In genomic region chr10:81068706-81069105, GRCm38 (mm10) we compare ENCODE assay signal across 21 mouse cellular contexts. TPM values are rescaled to one million over a fixed set of nuclear protein-coding genes. Genes with fewer than 3 reads are reported as not detected.
DNase-seq lines count a peak whose midpoint lies in the region; ATAC-seq and TF ChIP-seq lines count a peak whose summit lies in the region.
"Had no signal": no experiment of that assay in that cellular context is flagged by ENCODE, and none has a peak within 500 bp of the region (broad histone marks: within the 10 kb centered on the region; RNA-seq: fewer than 3 reads in every experiment).

No protein-coding gene starts in this region.

- peak overlapping the region; percentile 86; the same call in 1 of the 2 replicates for H3K27ac ChIP-seq in hindbrain, embryonic 10.5 days
- H3K27ac ChIP-seq in hindbrain, embryonic 11.5 days (ENCODE audit: low read depth, low read length), result no peak overlapping the region
- H3K27ac ChIP-seq in neural tube, embryonic 12.5 days, result no peak overlapping the region
- H3K27ac ChIP-seq in bone marrow macrophage, adult 2 months (ENCODE audit: insufficient read depth, low read depth, low read length), result peak overlapping the region; percentile 39; the same call in 1 of the 2 replicates
- peak overlapping the region; percentile 28 for H3K27ac ChIP-seq in macrophage
- no peak overlapping the region for H3K27ac ChIP-seq in kidney, embryonic 14.5 days (ENCODE audit: low read depth, low read length)
- H3K27ac ChIP-seq: embryonic facial prominence, embryonic 15.5 days; heart, embryonic 13.5 days; kidney, embryonic 15.5 days had no signal

- DNase-seq in hindbrain, embryonic 10.5 days (ENCODE audit: low spot score), result no peak
- no peak for DNase-seq in hindbrain, embryonic 11.5 days (ENCODE audit: low spot score)
- no peak for DNase-seq in neural tube, embryonic 10.5 days (ENCODE audit: extremely low spot score, low spot score)
- DNase-seq in lung, postnatal 36 days, result no peak
- DNase-seq: adrenal gland, postnatal 10 days; cerebellum, adult 11 months; cerebellum, postnatal 10 days; gastrocnemius, postnatal 14 days; heart, adult 18-20 months; lung, adult 2 months; lung, postnatal 4 days; thymus, adult 18-20 months; thymus, postnatal 4 days had no signal

- peaks cover 32% of the 10 kb centered on the region for H3K4me1 ChIP-seq in hindbrain, embryonic 10.5 days (replicated peaks)
- H3K4me1 ChIP-seq in hindbrain, embryonic 11.5 days (replicated peaks; ENCODE audit: control insufficient read depth, insufficient read depth, low read length), result no peaks in the 10 kb centered on the region; the same call in 1 of the 2 replicates
- peaks cover 20% of the 10 kb centered on the region for H3K4me1 ChIP-seq in neural tube, embryonic 12.5 days
- peaks cover 13% of the 10 kb centered on the region for H3K4me1 ChIP-seq in bone marrow macrophage, adult 2 months (ENCODE audit: control insufficient read depth, insufficient read depth, low read length)
- peaks cover 4% of the 10 kb centered on the region; the same call in 1 of the 2 replicates for H3K4me1 ChIP-seq in kidney, embryonic 14.5 days (ENCODE audit: control insufficient read depth, insufficient read depth, low read length)

- peaks cover 10% of the 10 kb centered on the region; the same call in 1 of the 2 replicates for H3K79me2 ChIP-seq in macrophage (ENCODE audit: inconsistent target)

- no peak for ATAC-seq in hindbrain, embryonic 11.5 days (ENCODE audit: low FRiP score)
- no peak for ATAC-seq in neural tube, embryonic 12.5 days (ENCODE audit: low FRiP score, low read depth)
- ATAC-seq in kidney, embryonic 14.5 days (ENCODE audit: low FRiP score, low TSS enrichment), result no peak
- ATAC-seq: inflammation-experienced regulatory T-cells, adult 6 months had no signal

- peak overlapping the region; percentile 75 for H3K4me3 ChIP-seq in hindbrain, embryonic 10.5 days
- H3K4me3 ChIP-seq in hindbrain, embryonic 11.5 days (ENCODE audit: low read depth, low read length), result no peak overlapping the region
- no peak overlapping the region for H3K4me3 ChIP-seq in neural tube, embryonic 12.5 days
- no peak overlapping the region for H3K4me3 ChIP-seq in bone marrow macrophage, adult 2 months (ENCODE audit: insufficient read depth, low read length)
- no peak overlapping the region for H3K4me3 ChIP-seq in macrophage (ENCODE audit: inconsistent target)
- no peak overlapping the region for H3K4me3 ChIP-seq in kidney, embryonic 14.5 days (ENCODE audit: low read length)
- H3K4me3 ChIP-seq: kidney, embryonic 15.5 days had no signal

- H3K9me3 ChIP-seq in hindbrain, embryonic 10.5 days, result no peaks in the 10 kb centered on the region
- H3K9me3 ChIP-seq in hindbrain, embryonic 11.5 days (ENCODE audit: control insufficient read depth, low read length), result no peaks in the 10 kb centered on the region
- H3K9me3 ChIP-seq in neural tube, embryonic 12.5 days, result no peaks in the 10 kb centered on the region
- no peaks in the 10 kb centered on the region for H3K9me3 ChIP-seq in kidney, embryonic 14.5 days (ENCODE audit: control insufficient read depth, low read length)
- H3K9me3 ChIP-seq: embryonic facial prominence, embryonic 15.5 days; heart, embryonic 13.5 days; kidney, embryonic 15.5 days had no signal

- no peak overlapping the region for H3K9ac ChIP-seq in hindbrain, embryonic 11.5 days (ENCODE audit: low read depth, low read length)
- 0 out of 2 replicates have a peak overlapping the region, but pooled peaks have one; percentile 48 for H3K9ac ChIP-seq in neural tube, embryonic 12.5 days
- no peak overlapping the region for H3K9ac ChIP-seq in kidney, embryonic 14.5 days (ENCODE audit: low read depth, low read length)
- H3K9ac ChIP-seq: embryonic facial prominence, embryonic 15.5 days; kidney, embryonic 15.5 days had no signal

- peaks cover 22% of the 10 kb centered on the region for H3K36me3 ChIP-seq in hindbrain, embryonic 10.5 days
- H3K36me3 ChIP-seq in hindbrain, embryonic 11.5 days (ENCODE audit: control insufficient read depth, insufficient read depth, low read length), result no peaks in the 10 kb centered on the region
- H3K36me3 ChIP-seq in neural tube, embryonic 12.5 days, result peaks cover 13% of the 10 kb centered on the region
- H3K36me3 ChIP-seq in macrophage (ENCODE audit: inconsistent target), result no peaks in the 10 kb centered on the region
- peaks cover 9% of the 10 kb centered on the region for H3K36me3 ChIP-seq in kidney, embryonic 14.5 days (ENCODE audit: control insufficient read depth, insufficient read depth, low read length)

- no peak overlapping the region for H3K4me2 ChIP-seq in hindbrain, embryonic 11.5 days (replicated peaks; ENCODE audit: low read depth, low read length)
- no peak overlapping the region for H3K4me2 ChIP-seq in neural tube, embryonic 12.5 days (replicated peaks)
- no peak overlapping the region for H3K4me2 ChIP-seq in kidney, embryonic 14.5 days (replicated peaks; ENCODE audit: low read depth, low read length)

- no peaks in the 10 kb centered on the region for H3K27me3 ChIP-seq in hindbrain, embryonic 10.5 days (ENCODE audit: insufficient read depth, poor library complexity, severe bottlenecking)
- no peaks in the 10 kb centered on the region for H3K27me3 ChIP-seq in hindbrain, embryonic 11.5 days (ENCODE audit: control insufficient read depth, insufficient read depth, low read length)
- H3K27me3 ChIP-seq in neural tube, embryonic 12.5 days (replicated peaks), result no peaks in the 10 kb centered on the region
- H3K27me3 ChIP-seq in kidney, embryonic 14.5 days (ENCODE audit: control insufficient read depth, insufficient read depth, low read length), result no peaks in the 10 kb centered on the region
- H3K27me3 ChIP-seq: embryonic facial prominence, embryonic 15.5 days; heart, embryonic 13.5 days; kidney, embryonic 15.5 days had no signal

- no peak for TF ChIP-seq CTCF in bone marrow macrophage, adult 2 months (IDR thresholded peaks at IDR 0.05; ENCODE audit: low read depth, low read length)

- WGBS in hindbrain, embryonic 10.5 days, result 74% methylated on average over 5 of the region's 5 CpGs
- WGBS in hindbrain, embryonic 11.5 days, result 75% methylated on average over 5 of the region's 5 CpGs
- 79% methylated on average over 5 of the region's 5 CpGs for WGBS in neural tube, embryonic 12.5 days
- WGBS in macrophage (ENCODE audit: missing documents), result 95% methylated on average over 5 of the region's 5 CpGs
- WGBS in kidney, embryonic 14.5 days, result 79% methylated on average over 5 of the region's 5 CpGs

- TF ChIP-seq POLR2A in bone marrow macrophage, adult 2 months (IDR thresholded peaks at IDR 0.05; ENCODE audit: borderline replicate concordance, low read depth, low read length), result no peak

RNA-seq across cellular contexts. Expression of gene Thop1, which starts 1.1 kb away (rescaled TPM):
- 85.4 and 106 TPM in 2 replicates for polyA plus RNA-seq in hindbrain, embryonic 10.5 days (2016; fragmentation: Nextera tagmentation; extraction: Ambion mirVana)
- polyA plus RNA-seq in hindbrain, embryonic 11.5 days (2014; fragmentation: Nextera tagmentation; extraction: Ambion mirVana), result 44.1 and 46.4 TPM in 2 replicates
- polyA plus RNA-seq in neural tube, embryonic 12.5 days (2016; fragmentation: Nextera tagmentation; extraction: Ambion mirVana), result 60.2 and 63.3 TPM in 2 replicates
- 7.4 and 10.8 TPM in 2 replicates for polyA plus RNA-seq in bone marrow macrophage, adult 2 months (2012; ENCODE audit: insufficient read depth, insufficient read length, missing spikeins)
- total RNA-seq in macrophage (2018; cell fraction: chromatin; rRNA removed), result 10 to 100 TPM in 10 of 26 experiments, 1 to 10 TPM in 15, under 1 TPM in 1; 0.77 to 19.7 (median 7.4) TPM
- total RNA-seq in macrophage (2018; cell fraction: cytosol; rRNA removed), result 1 to 10 TPM; 5.3 to 10.0 (median 7.4) TPM
- 10 to 100 TPM in 4 of 26 experiments, 1 to 10 TPM in 22; 2.3 to 24.8 (median 5.6) TPM for total RNA-seq in macrophage (2018; cell fraction: nucleus; rRNA removed)
- 7.4 to 19.1 TPM (median 9.9 TPM) in 3 replicates for polyA plus RNA-seq in macrophage (2018)
- polyA plus RNA-seq in kidney, embryonic 14.5 days (2014; fragmentation: Nextera tagmentation; extraction: Ambion mirVana), result 50.6 and 58.9 TPM in 2 replicates

RNA-seq across cellular contexts. Expression of gene Sgta, which starts 8.7 kb away (rescaled TPM):
- 276 and 320 TPM in 2 replicates for polyA plus RNA-seq in hindbrain, embryonic 10.5 days (2016; fragmentation: Nextera tagmentation; extraction: Ambion mirVana)
- polyA plus RNA-seq in hindbrain, embryonic 11.5 days (2014; fragmentation: Nextera tagmentation; extraction: Ambion mirVana), result 200 and 210 TPM in 2 replicates
- polyA plus RNA-seq in neural tube, embryonic 12.5 days (2016; fragmentation: Nextera tagmentation; extraction: Ambion mirVana), result 272 and 275 TPM in 2 replicates
- polyA plus RNA-seq in bone marrow macrophage, adult 2 months (2012; ENCODE audit: insufficient read depth, insufficient read length, missing spikeins), result 58.5 and 66.8 TPM in 2 replicates
- total RNA-seq in macrophage (2018; cell fraction: chromatin; rRNA removed), result 100 to 1,000 TPM in 1 of 26 experiments, 10 to 100 TPM in 25; 24.2 to 103 (median 59.6) TPM
- total RNA-seq in macrophage (2018; cell fraction: cytosol; rRNA removed), result 10 to 100 TPM; 66.5 to 91.5 (median 82.1) TPM
- total RNA-seq in macrophage (2018; cell fraction: nucleus; rRNA removed), result 10 to 100 TPM; 29.7 to 79.2 (median 53.5) TPM
- 65.8 to 82.0 TPM (median 68.8 TPM) in 3 replicates for polyA plus RNA-seq in macrophage (2018)
- 140 and 196 TPM in 2 replicates for polyA plus RNA-seq in kidney, embryonic 14.5 days (2014; fragmentation: Nextera tagmentation; extraction: Ambion mirVana)

RNA-seq across cellular contexts. Expression of gene Creb3l3, which starts 30.0 kb away (rescaled TPM):
- polyA plus RNA-seq in hindbrain, embryonic 10.5 days (2016; fragmentation: Nextera tagmentation; extraction: Ambion mirVana), result 0.29 and 0.30 TPM in 2 replicates
- 0.23 and 0.49 TPM in 2 replicates for polyA plus RNA-seq in hindbrain, embryonic 11.5 days (2014; fragmentation: Nextera tagmentation; extraction: Ambion mirVana)
- polyA plus RNA-seq in neural tube, embryonic 12.5 days (2016; fragmentation: Nextera tagmentation; extraction: Ambion mirVana), result 0.08 and 0.51 TPM in 2 replicates
- polyA plus RNA-seq in bone marrow macrophage, adult 2 months (2012; ENCODE audit: insufficient read depth, insufficient read length, missing spikeins), result 1.3 TPM in 2 replicates
- total RNA-seq in macrophage (2018; cell fraction: chromatin; rRNA removed), result 1 to 10 TPM in 1 of 26 experiments, under 1 TPM in 12, not detected in 13; 0.30 to 1.4 (median 0.59) TPM
- total RNA-seq in macrophage (2018; cell fraction: cytosol; rRNA removed), result 1 to 10 TPM in 19 of 26 experiments, under 1 TPM in 7; 0.38 to 1.8 (median 1.1) TPM
- 1 to 10 TPM in 4 of 26 experiments, under 1 TPM in 15, not detected in 7; 0.25 to 1.7 (median 0.61) TPM for total RNA-seq in macrophage (2018; cell fraction: nucleus; rRNA removed)
- polyA plus RNA-seq in macrophage (2018), result 0.75 to 1.1 TPM (median 0.85 TPM) in 3 replicates
- 0.11 and 0.24 TPM in 2 replicates for polyA plus RNA-seq in kidney, embryonic 14.5 days (2014; fragmentation: Nextera tagmentation; extraction: Ambion mirVana)
- polyA plus RNA-seq: inflammation-experienced regulatory T-cells, adult 6 months had no signal

RNA-seq across cellular contexts. Expression of gene Slc39a3, which starts 31.5 kb away (rescaled TPM):
- polyA plus RNA-seq in hindbrain, embryonic 10.5 days (2016; fragmentation: Nextera tagmentation; extraction: Ambion mirVana), result 16.9 and 26.7 TPM in 2 replicates
- 9.2 and 11.0 TPM in 2 replicates for polyA plus RNA-seq in hindbrain, embryonic 11.5 days (2014; fragmentation: Nextera tagmentation; extraction: Ambion mirVana)
- 33.9 and 40.2 TPM in 2 replicates for polyA plus RNA-seq in neural tube, embryonic 12.5 days (2016; fragmentation: Nextera tagmentation; extraction: Ambion mirVana)
- 14.0 and 14.5 TPM in 2 replicates for polyA plus RNA-seq in bone marrow macrophage, adult 2 months (2012; ENCODE audit: insufficient read depth, insufficient read length, missing spikeins)
- 10 to 100 TPM in 15 of 26 experiments, 1 to 10 TPM in 11; 2.9 to 20.9 (median 11.1) TPM for total RNA-seq in macrophage (2018; cell fraction: chromatin; rRNA removed)
- 10 to 100 TPM in 24 of 26 experiments, 1 to 10 TPM in 2; 8.4 to 20.6 (median 15.0) TPM for total RNA-seq in macrophage (2018; cell fraction: cytosol; rRNA removed)
- 10 to 100 TPM in 21 of 26 experiments, 1 to 10 TPM in 5; 8.2 to 32.4 (median 17.4) TPM for total RNA-seq in macrophage (2018; cell fraction: nucleus; rRNA removed)
- polyA plus RNA-seq in macrophage (2018), result 6.1 to 14.7 TPM (median 14.6 TPM) in 3 replicates
- polyA plus RNA-seq in kidney, embryonic 14.5 days (2014; fragmentation: Nextera tagmentation; extraction: Ambion mirVana), result 6.4 and 9.1 TPM in 2 replicates

RNA-seq across cellular contexts. Expression of gene Map2k2, which starts 37.0 kb away (rescaled TPM):
- polyA plus RNA-seq in hindbrain, embryonic 10.5 days (2016; fragmentation: Nextera tagmentation; extraction: Ambion mirVana), result 218 and 261 TPM in 2 replicates
- 201 and 203 TPM in 2 replicates for polyA plus RNA-seq in hindbrain, embryonic 11.5 days (2014; fragmentation: Nextera tagmentation; extraction: Ambion mirVana)
- polyA plus RNA-seq in neural tube, embryonic 12.5 days (2016; fragmentation: Nextera tagmentation; extraction: Ambion mirVana), result 230 and 232 TPM in 2 replicates
- polyA plus RNA-seq in bone marrow macrophage, adult 2 months (2012; ENCODE audit: insufficient read depth, insufficient read length, missing spikeins), result 71.4 and 77.6 TPM in 2 replicates
- 100 to 1,000 TPM in 25 of 26 experiments, 10 to 100 TPM in 1; 88.4 to 251 (median 169) TPM for total RNA-seq in macrophage (2018; cell fraction: chromatin; rRNA removed)
- total RNA-seq in macrophage (2018; cell fraction: cytosol; rRNA removed), result 100 to 1,000 TPM in 15 of 26 experiments, 10 to 100 TPM in 11; 79.6 to 125 (median 103) TPM
- 100 to 1,000 TPM in 17 of 26 experiments, 10 to 100 TPM in 9; 68.3 to 137 (median 111) TPM for total RNA-seq in macrophage (2018; cell fraction: nucleus; rRNA removed)
- polyA plus RNA-seq in macrophage (2018), result 31.4 to 102 TPM (median 93.5 TPM) in 3 replicates
- polyA plus RNA-seq in kidney, embryonic 14.5 days (2014; fragmentation: Nextera tagmentation; extraction: Ambion mirVana), result 187 and 208 TPM in 2 replicates

Comparison
In these comparisons a context has a peak if more than half of its experiments do, and no peak if none do; other contexts are left out.
1. H3K27ac ChIP-seq: peak in hindbrain, embryonic 10.5 days (single experiment), bone marrow macrophage, adult 2 months (single experiment) and macrophage (single experiment); none in hindbrain, embryonic 11.5 days (single experiment), neural tube, embryonic 12.5 days (single experiment) and kidney, embryonic 14.5 days (single experiment).